Mouse (Mus musculus) intestine, postnatal 0 days (tissue): ENCODE results near the gene Fam222a. TPM values are rescaled to one million over a fixed set of nuclear protein-coding genes. Genes with fewer than 3 reads are reported as not detected.
A peak's percentile ranks its signal among the peaks of the same experiment; 100 is the strongest.

Experiments used
- ATAC-seq: fragments of 200-750 bp; cut with Nextera tagmentation; 2 replicates; pipeline ENCODE4 v1.8.0; 2017; ENCODE audit warnings: mild to moderate bottlenecking, moderate TSS enrichment, moderate library complexity
- H3K27ac ChIP-seq: fragments of 300-500 bp; sonication (generic); 2 replicates; pipeline ENCODE4 v1.5.1; 2014; ENCODE audit warnings: mild to moderate bottlenecking, low read depth, low read length, moderate library complexity
- H3K27me3 ChIP-seq: fragments of 300-500 bp; sonication (generic); replicated peaks from 2 replicates; pipeline ENCODE4 v1.6.1; 2014; ENCODE audit warnings: low read length, mixed read lengths; ENCODE audit not compliant: control insufficient read depth, insufficient read depth
- H3K36me3 ChIP-seq: fragments of 300-500 bp; sonication (generic); 2 replicates; pipeline ENCODE4 v1.6.1; 2014; ENCODE audit warnings: mild to moderate bottlenecking, moderate library complexity; ENCODE audit not compliant: control insufficient read depth, insufficient read depth
- H3K4me1 ChIP-seq: fragments of 300-500 bp; sonication (generic); replicated peaks from 2 replicates; pipeline ENCODE4 v1.6.1; 2014; ENCODE audit warnings: antibody characterized with exemption, low read length, mixed read lengths; ENCODE audit not compliant: control insufficient read depth, insufficient read depth
- H3K4me2 ChIP-seq: fragments of 300-500 bp; sonication (generic); replicated peaks from 2 replicates; pipeline ENCODE4 v1.6.1; 2014; ENCODE audit warnings: low read depth, mild to moderate bottlenecking, moderate library complexity
- H3K4me3 ChIP-seq: fragments of 300-500 bp; sonication (generic); 2 replicates; pipeline ENCODE4 v1.5.1; 2014; ENCODE audit warnings: low read depth, low read length
- H3K9ac ChIP-seq: fragments of 300-500 bp; sonication (generic); 2 replicates; pipeline ENCODE4 v1.6.1; 2014; ENCODE audit warnings: mild to moderate bottlenecking, low read depth, low read length
- H3K9me3 ChIP-seq: fragments of 300-500 bp; sonication (generic); 2 replicates; pipeline ENCODE4 v1.6.1; 2016; ENCODE audit warnings: mixed run types; ENCODE audit not compliant: control insufficient read depth
- CTCF ChIP-seq: sonication (generic); IDR thresholded peaks from 2 replicates; pipeline ENCODE4 v1.5.1; 2016; ENCODE audit warnings: low read depth, mild to moderate bottlenecking, control low read depth, antibody characterized with exemption, moderate library complexity
- WGBS: fragments of 180-500 bp; shearing (Covaris S2); extraction: QIAGEN DNeasy Blood & Tissue Kit; methylation state at CpG from one replicate; pipeline ENCODE4 v1.1.7; 2014; 5-methylcytosine and 5-hydroxymethylcytosine counted together
- polyA plus RNA-seq: library from polyadenylated mRNA; unstranded; fragments of >200 nt; fragmentation: Nextera tagmentation; extraction: Ambion mirVana; gene quantifications from 2 replicates; pipeline ENCODE4 v1.2.1, GENCODE M21; 2015

The Fam222a gene
- polyA plus RNA-seq, 1 experiment from 2014 or later = 2.3 TPM

DNA sequence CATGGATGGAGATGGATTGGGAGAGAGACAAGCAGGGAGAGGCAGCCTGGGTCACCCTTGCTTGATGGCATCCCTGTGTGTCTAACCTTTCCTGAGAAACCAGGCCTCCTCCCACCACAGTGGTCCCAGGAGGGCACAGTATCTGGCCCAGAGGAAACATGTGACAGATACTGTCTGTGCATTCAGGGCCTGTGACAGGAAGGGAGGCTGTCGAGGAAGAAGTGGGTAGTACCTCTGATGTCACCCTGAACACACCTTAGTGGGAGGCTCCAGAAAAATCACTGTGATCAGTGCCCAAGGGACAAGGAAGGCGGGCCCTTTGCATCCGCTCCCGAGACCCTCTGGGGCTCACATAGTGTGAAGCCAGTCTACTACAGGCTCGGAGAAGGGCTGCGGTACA, 38.2 kb downstream of the Fam222a start:
- Histone ChIP-seq H3K27ac (no peak overlapping the region), H3K4me1 (no peaks in the 10 kb centered on the region), H3K4me3 (no peak overlapping the region), H3K9me3 (no peaks in the 10 kb centered on the region), H3K36me3 (no peaks in the 10 kb centered on the region; the same call in 1 of the 2 replicates), H3K27me3 (no peaks in the 10 kb centered on the region), H3K4me2 (no peak overlapping the region), H3K9ac (no peak overlapping the region)
- no peak for ATAC-seq
- TF ChIP-seq CTCF = no peak
- 79% methylated on average over 6 of the region's 6 CpGs for WGBS

DNA sequence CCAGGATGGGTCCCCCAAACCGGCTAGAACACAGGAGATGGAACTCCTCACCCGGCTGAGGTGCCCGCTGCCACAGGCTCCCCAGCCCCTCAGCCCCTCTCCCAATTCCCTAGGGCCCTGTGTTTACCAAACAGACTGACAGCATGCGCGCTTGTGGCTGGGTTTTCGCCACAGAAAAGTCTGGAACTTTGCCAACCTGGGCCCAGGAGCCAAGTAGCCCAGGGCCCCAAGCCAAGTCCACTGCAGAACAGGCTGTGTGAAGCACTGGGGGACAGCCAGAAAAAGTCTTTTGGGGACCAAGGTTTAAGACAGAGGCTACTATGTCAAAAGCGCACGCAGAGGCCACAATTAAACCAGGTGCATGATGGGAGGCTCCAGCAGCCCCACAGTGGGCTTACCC, 39.8 kb downstream of the Fam222a start:
- no peak for ATAC-seq
- Histone ChIP-seq H3K27ac (no peak overlapping the region), H3K4me2 (no peak overlapping the region), H3K27me3 (no peaks in the 10 kb centered on the region), H3K4me3 (no peak overlapping the region), H3K9ac (no peak overlapping the region), H3K36me3 (peaks cover 14% of the 10 kb centered on the region; the same call in 1 of the 2 replicates), H3K4me1 (no peaks in the 10 kb centered on the region), H3K9me3 (no peaks in the 10 kb centered on the region)
- WGBS = 58% methylated on average over 8 of the region's 8 CpGs
- no peak for TF ChIP-seq CTCF

GRCm38 (mm10) chr5:114608516-114608915, 40.7 kb downstream of the Fam222a start:
- no peak overlapping the region for H3K4me3 ChIP-seq
- H3K4me1 ChIP-seq = no peaks in the 10 kb centered on the region
- no peaks in the 10 kb centered on the region for H3K27me3 ChIP-seq
- no peak overlapping the region for H3K9ac ChIP-seq
- no peaks in the 10 kb centered on the region for H3K9me3 ChIP-seq
- H3K27ac ChIP-seq = no peak overlapping the region
- peak; percentile 95 for TF ChIP-seq CTCF
- peaks cover 14% of the 10 kb centered on the region; the same call in 1 of the 2 replicates for H3K36me3 ChIP-seq
- WGBS = 13% methylated on average over 12 of the region's 12 CpGs
- no peak for ATAC-seq
- H3K4me2 ChIP-seq = no peak overlapping the region

GRCm38 (mm10) chr5:114611256-114611655, 43.4 kb downstream of the Fam222a start:
- Histone ChIP-seq H3K27ac (no peak overlapping the region), H3K4me2 (no peak overlapping the region), H3K4me3 (no peak overlapping the region), H3K27me3 (no peaks in the 10 kb centered on the region), H3K4me1 (no peaks in the 10 kb centered on the region), H3K36me3 (peaks cover 17% of the 10 kb centered on the region; the same call in 1 of the 2 replicates), H3K9ac (no peak overlapping the region), H3K9me3 (no peaks in the 10 kb centered on the region)
- WGBS = 80% methylated on average over 8 of the region's 10 CpGs
- no peak for TF ChIP-seq CTCF
- ATAC-seq = no peak

DNA sequence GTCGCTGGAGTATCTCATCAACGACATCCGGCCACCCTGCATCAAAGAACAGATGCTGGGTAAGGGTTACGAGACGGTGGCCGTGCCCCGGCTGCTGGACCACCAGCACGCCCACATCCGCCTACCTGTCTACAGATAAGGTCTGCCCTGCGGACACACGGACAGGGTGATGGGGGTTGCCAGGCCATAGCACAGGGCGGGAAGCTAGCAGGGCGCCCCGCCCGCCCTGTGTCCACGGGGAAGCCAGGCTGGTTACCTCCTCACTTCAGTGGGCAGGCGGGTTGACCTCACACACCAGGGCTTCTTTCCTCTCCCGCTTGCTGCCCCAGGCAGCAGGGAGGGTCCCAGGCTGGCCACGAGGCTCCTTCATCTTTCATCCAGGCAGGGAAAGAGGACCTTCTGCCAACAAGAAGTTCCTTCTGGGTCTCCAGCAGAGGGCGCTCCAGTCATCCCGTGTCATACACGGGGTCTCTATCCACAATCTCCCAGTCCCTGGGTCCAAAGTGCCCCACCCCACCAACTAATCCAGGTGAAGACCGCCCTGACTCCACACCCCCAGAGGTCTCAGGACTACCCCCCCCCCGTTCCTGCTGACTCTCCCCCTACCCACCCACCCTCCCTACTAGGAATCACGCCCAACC, 44.3 kb downstream of the Fam222a start:
- Histone ChIP-seq H3K27ac (no peak overlapping the region), H3K9me3 (no peaks in the 10 kb centered on the region), H3K36me3 (peaks cover 17% of the 10 kb centered on the region; the same call in 1 of the 2 replicates), H3K27me3 (no peaks in the 10 kb centered on the region), H3K4me3 (no peak overlapping the region), H3K4me2 (no peak overlapping the region), H3K4me1 (no peaks in the 10 kb centered on the region), H3K9ac (no peak overlapping the region)
- TF ChIP-seq CTCF = peak; percentile 72
- no peak for ATAC-seq
- WGBS = 66% methylated on average over 24 of the region's 25 CpGs

GRCm38 (mm10) chr5:114614863-114615262, 47.0 kb downstream of the Fam222a start:
- whole genome bisulfite sequencing = 66% methylated on average over 7 of the region's 7 CpGs
- Histone ChIP-seq H3K27me3 (no peaks in the 10 kb centered on the region), H3K36me3 (peaks cover 17% of the 10 kb centered on the region; the same call in 1 of the 2 replicates), H3K27ac (no peak overlapping the region), H3K9me3 (no peaks in the 10 kb centered on the region), H3K9ac (no peak overlapping the region), H3K4me2 (no peak overlapping the region), H3K4me1 (no peaks in the 10 kb centered on the region), H3K4me3 (no peak overlapping the region)
- TF ChIP-seq CTCF = no peak
- no peak for ATAC-seq
